Mouse (Mus musculus) erythroblast, embryonic 14.5 days (primary cell): Measurements from ENCODE around the gene Cabp2.
"Not testable (repeated sequence)": the region's sequence is repeated elsewhere in the genome, so short reads cannot be mapped to it uniquely, and the experiment has no call there.

Source experiments
- GATA1 ChIP-seq: IDR thresholded peaks from 2 replicates; pipeline ENCODE4 v1.6.1; 2012; ENCODE audit warnings: low read length, inconsistent platforms, mixed read lengths
- TAL1 ChIP-seq: IDR thresholded peaks from 3 replicates; pipeline ENCODE4 v1.6.1; 2012; ENCODE audit warnings: low read length, inconsistent platforms, mixed read lengths

DNA sequence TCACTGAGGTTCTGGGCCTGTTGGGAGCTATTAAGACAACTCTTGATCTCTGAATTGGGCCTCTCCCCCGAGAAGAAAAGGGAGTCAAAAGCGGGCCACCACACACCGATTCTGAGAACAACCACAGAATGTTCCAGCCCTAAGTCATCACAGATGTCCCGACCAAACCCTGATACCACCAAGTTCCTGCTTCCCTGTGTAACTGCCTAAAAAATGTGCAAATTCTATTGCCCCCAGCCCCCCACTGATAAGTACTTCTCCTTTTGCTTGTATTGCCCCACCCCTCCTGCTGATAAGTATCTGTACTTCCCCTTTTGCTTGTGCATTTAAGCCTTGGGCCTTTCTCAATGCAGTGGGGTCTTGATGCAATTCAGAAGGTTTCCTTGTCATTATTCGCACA lies 37.3 kb upstream of the Cabp2 start:
- TF ChIP-seq GATA1, TAL1: not testable (repeated sequence)
